Mouse (Mus musculus) hindbrain, embryonic 10.5 days (tissue): Measurements from ENCODE around the gene Gm13043. TPM values are rescaled to one million over a fixed set of nuclear protein-coding genes. Genes with fewer than 3 reads are reported as not detected.
"Not testable (repeated sequence)": the region's sequence is repeated elsewhere in the genome, so short reads cannot be mapped to it uniquely, and the experiment has no call there.

Source experiments
- DNase-seq: peaks from one replicate; pipeline ENCODE4 v3.0.0-alpha.2; 2017; ENCODE audit warnings: low spot score
- H3K27ac ChIP-seq: fragments of 300-500 bp; sonication (generic); 2 replicates; pipeline ENCODE4 v1.5.1; 2016; ENCODE audit warnings: mild to moderate bottlenecking, moderate library complexity
- H3K27me3 ChIP-seq: fragments of 300-500 bp; sonication (generic); 2 replicates; pipeline ENCODE4 v1.6.1; 2016; ENCODE audit warnings: mild to moderate bottlenecking; ENCODE audit not compliant: poor library complexity, insufficient read depth, severe bottlenecking
- H3K36me3 ChIP-seq: fragments of 300-500 bp; sonication (generic); 2 replicates; pipeline ENCODE4 v1.6.1; 2016; ENCODE audit warnings: mild to moderate bottlenecking, moderate library complexity
- H3K4me1 ChIP-seq: fragments of 300-500 bp; sonication (generic); replicated peaks from 2 replicates; pipeline ENCODE4 v1.6.1; 2016; ENCODE audit warnings: mild to moderate bottlenecking
- H3K4me3 ChIP-seq: fragments of 300-500 bp; sonication (generic); 2 replicates; pipeline ENCODE4 v1.5.1; 2016; ENCODE audit warnings: mild to moderate bottlenecking, moderate library complexity
- H3K9me3 ChIP-seq: fragments of 300-500 bp; sonication (generic); 2 replicates; pipeline ENCODE4 v1.6.1; 2016; ENCODE audit warnings: mild to moderate bottlenecking, moderate library complexity
- WGBS: fragments of 180-500 bp; shearing (Covaris S2); methylation state at CpG from one replicate; pipeline ENCODE4 v1.1.7; 2016; 5-methylcytosine and 5-hydroxymethylcytosine counted together
- polyA plus RNA-seq: library from polyadenylated mRNA; unstranded; fragments of >200 nt; fragmentation: Nextera tagmentation; extraction: Ambion mirVana; gene quantifications from 2 replicates; pipeline ENCODE4 v1.2.1, GENCODE M21; 2016

The Gm13043 gene
- not detected in 2 replicates for polyA plus RNA-seq

- Histone ChIP-seq H3K27me3 (no peaks in the 10 kb centered on the region), H3K4me1 (no peaks in the 10 kb centered on the region), H3K4me3 (no peak within 1 kb of the TSS), H3K9me3 (0 out of 2 replicates have a peak, but pooled peaks cover 3% of the 10 kb centered on the region), H3K27ac (no peak within 1 kb of the TSS), H3K36me3 (no peaks in the 10 kb centered on the region)
- WGBS: 82% methylated on average over 3 of the region's 3 CpGs
- DNase-seq: no peak
Measured at GRCm38 (mm10) chr4:143511043-143511442, at the start of gene Gm13043. Gene Gm13043, plus strand, starts transcription at chr4:143511343.

- not testable (repeated sequence) for DNase-seq, H3K36me3 ChIP-seq, H3K27ac ChIP-seq, H3K4me3 ChIP-seq, H3K27me3 ChIP-seq, H3K9me3 ChIP-seq, H3K4me1 ChIP-seq
- no CpG with 5 or more reads among the region's 3 CpGs for WGBS
Measured at GRCm38 (mm10) chr4:143535654-143536053, 24.5 kb downstream of the Gm13043 start, which contains the start of gene Gm13040. Gene Gm13040, plus strand, starts transcription at chr4:143535954.

- not testable (repeated sequence) for H3K27ac ChIP-seq, H3K27me3 ChIP-seq, H3K4me3 ChIP-seq, DNase-seq, H3K36me3 ChIP-seq, H3K9me3 ChIP-seq, H3K4me1 ChIP-seq
- no CpG with 5 or more reads among the region's 3 CpGs for WGBS
Measured at GRCm38 (mm10) chr4:143551400-143551799, 40.3 kb downstream of the Gm13043 start, which contains the start of the genes BC080695 and Gm13057. Gene BC080695, plus strand, starts transcription at chr4:143551700. Gene Gm13057, plus strand, starts transcription at chr4:143551709.

Other genes with a start within 250 kb of the Gm13043 start
- 85.2 and 113 TPM in 2 replicates for gene Pdpn, start 211.8 kb upstream of the Gm13043 start, polyA plus RNA-seq
- 0.14 and 0.18 TPM in 2 replicates for gene Lrrc38, start 161.6 kb upstream of the Gm13043 start, polyA plus RNA-seq
- gene Pramel1, start 116.9 kb upstream of the Gm13043 start, polyA plus RNA-seq: not detected in 2 replicates
- gene Pramef8, start 98.9 kb upstream of the Gm13043 start, polyA plus RNA-seq: 18.2 and 21.9 TPM in 2 replicates
- not detected in 2 replicates for gene Oog4, start 61.0 kb upstream of the Gm13043 start, polyA plus RNA-seq
- gene Gm13040, start 24.6 kb downstream of the Gm13043 start, polyA plus RNA-seq: not detected in 2 replicates
- not detected in 2 replicates for gene BC080695, start 40.4 kb downstream of the Gm13043 start, polyA plus RNA-seq
- gene Gm13057, start 40.4 kb downstream of the Gm13043 start, polyA plus RNA-seq: not detected in 2 replicates
- gene Gm13083, start 103.7 kb downstream of the Gm13043 start, polyA plus RNA-seq: not detected in 2 replicates
- gene Gm13088, start 145.9 kb downstream of the Gm13043 start, polyA plus RNA-seq: not detected in 2 replicates
- not detected in 2 replicates for gene Gm13089, start 191.4 kb downstream of the Gm13043 start, polyA plus RNA-seq
- gene Gm13078, start 208.1 kb downstream of the Gm13043 start, polyA plus RNA-seq: not detected in 2 replicates